Mouse (Mus musculus) adipocyte (in vitro differentiated cells): ENCODE data around the gene Cdiptos.

Experiments
- DNase-seq: peaks from one replicate; pipeline ENCODE4 v3.0.0-alpha.2; 2016; ENCODE audit warnings: low spot score

Cdiptos gene

DNA sequence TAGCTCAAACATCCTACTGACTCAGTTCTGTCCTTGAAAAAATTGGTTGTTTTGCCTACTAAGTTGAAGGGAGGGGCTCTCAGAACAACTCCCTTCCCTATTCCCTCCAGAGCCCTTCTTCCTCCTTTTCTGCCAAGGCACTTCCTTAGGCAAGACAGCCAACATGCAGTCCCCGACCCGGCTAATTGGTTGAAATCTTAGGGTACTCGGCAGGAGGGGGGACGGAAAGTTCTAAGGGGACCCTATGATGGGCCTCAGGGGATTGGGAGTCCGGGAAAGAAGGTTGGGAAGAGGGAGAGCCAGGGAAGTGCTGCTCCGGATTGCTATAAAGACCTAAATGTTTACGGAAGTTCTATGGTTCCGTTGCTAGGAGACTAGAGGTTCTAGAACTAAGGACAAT, 405 bp downstream of the Cdiptos start:
- no peak for DNase-seq

DNA sequence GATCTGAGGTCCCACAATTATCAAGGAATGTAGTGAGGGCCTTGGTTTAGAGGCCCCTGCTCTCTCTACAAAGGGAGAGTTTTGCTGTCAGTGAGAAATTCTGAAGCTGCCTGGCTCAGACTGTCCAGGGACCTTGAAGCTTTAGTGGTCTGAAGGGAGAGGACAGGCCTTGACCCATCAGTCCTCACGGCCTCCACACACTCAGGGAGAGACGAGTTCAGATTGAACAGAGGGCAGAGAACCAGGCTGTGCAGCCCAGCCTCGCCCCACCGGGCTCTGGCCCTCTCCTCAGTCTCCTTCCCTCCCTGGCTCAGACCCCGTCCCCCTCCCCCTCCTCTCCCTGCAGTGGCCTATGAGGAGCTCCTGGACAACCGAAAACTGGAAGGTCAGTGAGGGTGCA, 8.5 kb downstream of the Cdiptos start:
- DNase-seq = no peak

DNA sequence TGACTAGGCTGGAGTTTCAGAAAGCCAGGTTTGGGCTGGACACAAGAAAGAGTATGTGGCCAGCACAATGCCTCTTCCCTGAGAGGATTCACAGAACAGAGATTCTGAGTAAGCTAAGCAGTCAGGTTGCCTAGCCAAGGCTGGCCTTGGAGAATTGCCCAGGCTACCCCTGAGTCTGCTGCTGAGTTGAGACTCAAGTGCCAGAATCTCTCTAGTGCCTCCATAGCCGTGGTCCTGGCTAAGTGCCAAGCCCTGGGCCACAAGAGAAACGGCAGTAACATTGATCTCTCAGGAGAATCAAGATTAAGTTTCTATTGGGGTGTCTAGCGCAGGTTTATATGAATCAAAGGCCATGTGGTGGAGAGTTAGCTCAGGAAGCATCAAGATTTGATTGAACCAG, 10.3 kb downstream of the Cdiptos start:
- no peak for DNase-seq

DNA sequence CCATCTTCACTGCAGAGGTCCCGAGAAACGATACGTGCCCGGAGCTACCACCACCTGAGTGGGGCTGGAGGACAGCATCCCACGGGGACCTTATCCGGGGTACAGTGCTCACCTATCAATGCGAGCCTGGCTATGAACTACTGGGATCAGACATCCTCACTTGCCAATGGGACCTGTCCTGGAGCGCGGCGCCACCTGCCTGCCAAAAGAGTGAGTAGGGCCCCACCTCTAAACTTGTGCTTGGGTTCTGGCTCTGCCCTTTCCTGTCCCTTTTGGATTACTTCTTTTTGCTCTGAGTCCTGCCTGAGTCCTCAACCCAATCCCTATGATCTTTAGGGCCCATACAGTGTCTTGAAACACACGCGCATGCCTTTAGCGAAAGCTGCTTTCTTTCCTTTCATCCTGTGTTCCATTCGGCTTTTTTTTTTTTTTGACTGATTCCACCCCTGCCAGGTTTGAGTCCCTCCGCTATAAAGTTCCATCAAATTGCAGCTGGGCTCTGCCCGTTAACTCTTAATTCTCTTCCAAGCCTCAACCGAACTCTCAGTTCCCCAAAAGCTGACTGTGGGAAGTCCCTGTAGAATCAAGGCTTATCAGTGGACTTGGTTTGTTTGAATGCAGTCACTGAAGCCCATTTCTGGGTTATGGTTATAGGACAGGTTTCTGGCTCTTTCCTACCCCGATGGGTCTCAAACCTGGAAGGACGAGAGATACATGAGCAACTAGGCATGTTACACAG, 12.2 kb downstream of the Cdiptos start:
- peak; percentile 35 for DNase-seq

DNA sequence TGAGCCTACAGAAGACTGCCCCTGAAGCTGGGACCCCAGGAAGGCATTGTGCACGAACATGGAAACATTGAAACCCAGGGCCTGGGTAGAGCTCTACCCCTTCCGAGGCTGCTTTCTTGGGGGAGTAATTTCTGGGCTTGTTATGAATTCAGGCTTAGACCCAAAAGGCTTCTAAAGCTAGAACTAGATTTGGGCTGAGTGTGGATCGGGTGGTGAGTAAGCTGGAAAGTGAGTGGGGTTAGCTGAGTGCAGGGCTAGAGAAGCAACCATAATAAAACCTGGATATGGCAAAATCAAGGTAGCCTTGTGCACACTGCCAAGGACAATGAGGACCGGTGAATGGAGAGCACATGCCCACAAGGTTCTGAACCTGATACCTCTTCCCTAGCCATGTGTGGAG, 13.9 kb downstream of the Cdiptos start:
- DNase-seq = no peak

DNA sequence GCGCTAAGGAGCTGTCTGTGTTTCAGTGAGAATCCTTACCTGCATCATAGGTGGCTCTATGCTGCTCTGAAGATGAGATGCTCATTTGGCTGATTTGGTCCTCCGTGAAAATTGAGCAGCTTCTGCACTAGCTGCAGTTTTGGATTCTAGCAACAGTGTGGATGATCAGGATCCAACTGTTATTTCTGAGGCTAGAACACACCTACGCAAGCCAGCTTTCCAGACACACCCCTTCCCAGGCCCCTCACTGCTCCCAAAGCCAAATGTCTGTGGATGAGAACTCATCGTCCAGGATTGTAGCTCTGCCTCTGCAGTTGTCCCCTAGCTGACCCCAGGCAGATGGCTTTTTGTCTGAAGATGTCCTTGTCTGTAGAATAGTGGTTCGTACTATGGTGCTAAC, 14.8 kb downstream of the Cdiptos start:
- no peak for DNase-seq

DNA sequence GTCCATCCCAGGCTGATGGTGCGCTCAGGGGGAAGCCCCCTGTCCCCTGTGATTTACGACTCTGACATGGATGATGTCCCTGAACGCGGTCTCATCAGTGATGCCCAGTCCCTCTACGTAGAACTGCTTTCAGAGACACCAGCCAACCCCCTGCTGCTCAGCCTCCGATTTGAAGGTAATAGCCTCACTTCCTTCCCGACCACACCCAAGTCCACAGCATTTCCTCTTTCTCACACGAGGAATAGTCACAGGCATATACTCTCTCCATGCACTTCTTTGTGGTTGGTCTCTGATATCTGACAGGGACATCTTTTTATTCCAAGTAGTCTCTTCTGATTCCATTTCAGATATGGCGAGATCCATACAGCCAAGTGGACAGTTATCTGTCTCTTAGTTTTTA, 16.1 kb downstream of the Cdiptos start:
- DNase-seq = no peak

DNA sequence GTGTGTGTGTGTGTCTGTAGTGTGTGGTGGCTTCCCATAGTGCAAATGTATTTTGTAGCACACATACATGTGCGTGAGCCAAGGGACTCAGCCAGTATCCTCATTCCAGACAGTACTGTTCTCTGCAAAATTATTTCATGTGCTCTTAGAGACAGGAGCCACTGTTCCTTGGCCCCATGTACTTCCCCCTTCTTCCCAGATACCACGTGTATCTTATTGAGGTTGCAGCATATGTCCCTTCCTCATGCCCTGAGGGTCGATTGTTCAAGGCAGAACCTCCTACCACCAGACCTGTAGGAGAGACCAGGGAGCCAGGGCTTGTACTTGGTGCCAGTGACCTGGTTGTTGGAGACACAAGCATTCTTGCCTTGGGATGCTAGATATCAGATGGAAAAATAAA, 20.8 kb downstream of the Cdiptos start:
- DNase-seq = no peak

DNA sequence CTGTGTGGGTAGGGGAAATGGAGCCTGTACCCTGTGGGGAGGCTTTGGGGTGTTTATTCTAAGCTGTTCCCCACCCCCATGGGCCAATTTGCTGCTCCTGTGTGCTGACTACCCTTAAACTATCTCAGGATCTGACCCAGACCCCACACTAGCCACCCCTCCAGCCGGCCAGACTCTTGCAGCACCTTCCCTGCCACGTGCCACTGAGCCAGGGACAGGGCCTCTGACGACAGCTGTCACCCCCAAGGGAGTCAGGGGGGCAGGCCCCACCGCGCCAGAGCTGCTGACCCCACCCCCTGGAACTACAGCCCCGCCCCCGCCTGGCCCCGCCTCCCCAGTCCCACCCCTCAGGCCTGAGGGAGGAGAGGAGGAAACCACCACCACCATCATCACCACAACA, 23.3 kb downstream of the Cdiptos start:
- no peak for DNase-seq

DNA sequence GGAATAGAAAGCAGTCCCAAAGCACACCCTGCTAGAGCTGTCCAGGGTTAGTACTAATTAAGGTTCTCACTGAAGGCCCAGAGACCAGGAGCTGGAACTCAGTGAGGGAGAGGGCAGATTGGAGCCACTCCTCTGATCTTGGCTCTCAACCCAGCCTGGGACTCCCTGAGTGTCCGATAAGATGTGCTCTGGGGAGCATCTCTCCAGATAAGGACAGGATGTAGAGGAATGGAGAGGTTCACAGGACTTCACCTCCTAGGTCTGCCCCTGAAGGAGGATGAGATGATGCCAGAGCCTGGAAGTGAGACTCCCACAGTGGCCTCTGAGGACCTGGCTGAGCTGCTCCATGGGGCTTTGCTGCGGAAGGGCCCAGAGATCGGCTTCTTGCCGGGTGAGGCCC, 24.2 kb downstream of the Cdiptos start:
- no peak for DNase-seq

DNA sequence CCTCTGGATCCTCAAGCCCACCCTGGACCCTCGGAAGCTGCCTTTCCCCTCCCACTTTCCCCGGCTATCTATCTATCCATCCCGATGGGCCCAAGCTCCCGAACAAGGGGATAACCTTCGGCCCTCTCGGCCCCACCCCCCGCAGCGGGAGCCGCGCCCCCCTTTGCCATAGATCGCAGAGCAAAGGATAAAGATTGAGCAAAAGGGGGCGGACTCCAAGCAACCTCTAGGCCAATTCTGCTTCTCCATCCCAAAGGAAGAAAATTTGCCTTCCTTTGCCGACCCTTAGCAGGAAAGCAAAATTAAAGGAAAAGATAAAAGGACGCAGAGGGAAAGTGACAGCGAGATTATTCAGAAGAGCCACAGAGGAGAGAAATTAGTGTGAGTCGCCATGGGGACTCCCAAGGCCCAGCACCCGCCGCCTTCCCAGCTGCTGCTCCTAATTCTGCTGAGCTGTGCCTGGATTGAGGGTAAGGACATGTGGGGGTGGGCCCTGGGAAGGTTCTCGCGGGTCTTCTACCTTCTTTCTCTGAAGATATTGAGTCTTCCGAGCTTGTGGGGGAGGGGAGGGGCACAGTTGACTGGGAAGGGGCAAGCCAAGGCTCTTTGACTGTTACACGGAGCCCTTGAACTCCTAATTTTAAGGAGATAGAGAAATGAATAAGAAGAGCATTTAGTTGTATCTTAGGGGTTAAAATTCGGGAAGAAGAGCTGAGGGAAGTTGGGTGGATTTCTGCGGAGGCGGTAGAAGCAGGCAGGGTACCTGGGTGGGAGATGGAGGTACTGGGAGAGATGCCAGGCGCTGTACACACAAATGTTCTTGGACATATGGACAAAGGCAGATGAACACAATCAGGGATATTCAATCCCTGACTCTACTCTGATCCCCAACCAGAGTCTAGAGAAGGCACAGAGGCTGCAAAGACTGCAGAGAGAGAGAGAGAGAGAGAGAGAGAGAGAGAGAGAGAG, 25.0 kb downstream of the Cdiptos start:
- DNase-seq = no peak

DNA sequence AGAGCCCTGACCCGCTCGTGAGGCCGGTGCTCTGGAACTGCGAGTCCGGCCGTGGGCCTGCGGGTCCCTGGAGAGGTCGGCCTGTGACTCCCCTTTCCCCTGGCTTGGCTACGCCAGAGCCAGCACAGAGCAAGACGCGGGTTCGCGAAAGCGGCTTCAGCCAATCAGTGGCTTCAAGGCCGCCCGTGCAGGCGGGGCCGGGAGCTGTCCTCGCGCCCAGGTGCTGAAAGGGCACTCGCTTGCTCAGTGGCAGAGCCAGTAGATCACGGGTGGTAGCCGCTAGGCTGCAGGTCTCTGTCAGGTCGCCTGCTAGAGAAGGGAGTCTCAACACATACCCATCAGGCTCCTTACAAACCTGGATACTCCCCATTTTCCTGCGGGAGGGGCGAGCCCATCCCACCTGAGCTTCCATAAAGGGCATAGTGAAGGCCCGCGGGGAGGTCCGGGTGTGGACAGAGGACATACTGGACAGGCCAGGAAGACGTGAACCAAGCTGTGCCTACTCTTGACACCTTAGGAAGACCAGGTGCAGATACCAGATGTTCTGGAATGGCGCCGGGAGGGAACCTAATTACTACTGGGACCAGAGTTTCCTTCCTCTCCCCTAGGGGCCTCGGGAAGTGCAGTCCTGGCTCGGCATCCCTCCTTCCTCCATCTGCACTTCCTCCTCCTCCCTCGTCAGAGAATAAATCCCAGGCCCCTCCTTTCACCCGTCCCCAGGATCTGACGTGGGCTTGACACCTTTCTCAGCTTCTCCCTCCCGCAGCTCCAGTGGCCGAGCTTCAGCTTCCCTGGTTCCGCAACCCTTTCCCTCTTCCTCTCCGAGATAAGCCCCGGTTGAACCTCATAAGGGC, 25.9 kb downstream of the Cdiptos start, which contains the start of gene Sez6l2:
TSS of gene Sez6l2 (plus strand) at position 771 of the 854 bp plus-strand sequence.
- peak; percentile 68 for DNase-seq

DNA sequence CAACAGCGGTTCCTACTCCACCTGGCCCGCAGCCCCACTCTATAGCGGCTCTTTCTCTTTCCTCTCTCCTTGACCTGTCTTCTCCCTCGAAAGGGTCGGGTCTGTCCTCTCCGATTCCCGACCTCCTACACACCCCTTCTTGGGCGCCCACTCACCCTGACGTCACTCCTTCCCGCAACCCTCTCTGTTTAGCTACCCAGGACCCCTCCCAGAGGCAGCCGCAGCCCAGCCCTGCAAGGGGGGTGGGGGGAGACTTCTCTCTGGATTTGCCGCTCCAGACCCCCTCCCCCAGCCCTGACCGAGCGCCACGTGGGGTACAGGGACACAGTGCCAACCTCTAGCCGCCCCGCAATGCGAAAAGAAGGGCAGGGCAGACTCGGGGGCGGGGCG, 26.5 kb downstream of the Cdiptos start, which contains the start of gene Asphd1:
TSS of gene Asphd1 (minus strand) at position 180 of the 390 bp plus-strand sequence.
- DNase-seq = no peak

DNA sequence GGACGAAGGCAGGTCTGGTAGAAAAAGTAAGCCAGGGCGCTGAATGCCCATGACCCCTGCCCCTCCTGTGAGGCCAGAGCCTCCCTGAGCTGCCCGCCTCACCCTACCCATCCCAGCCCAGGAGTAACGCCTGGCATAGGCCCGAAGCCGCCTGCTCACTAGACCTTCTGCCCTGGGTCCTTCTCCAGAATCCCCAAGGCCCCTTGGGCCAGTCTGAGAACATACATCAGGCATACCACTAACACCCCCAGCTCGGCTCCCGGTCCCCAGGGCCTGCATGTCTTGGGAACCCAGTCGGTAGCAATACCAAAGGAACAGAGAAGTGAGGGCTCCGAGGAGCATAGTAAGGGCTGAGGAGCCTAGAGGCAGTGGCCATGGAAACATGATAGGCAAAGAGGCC, 27.3 kb downstream of the Cdiptos start:
- DNase-seq = no peak

DNA sequence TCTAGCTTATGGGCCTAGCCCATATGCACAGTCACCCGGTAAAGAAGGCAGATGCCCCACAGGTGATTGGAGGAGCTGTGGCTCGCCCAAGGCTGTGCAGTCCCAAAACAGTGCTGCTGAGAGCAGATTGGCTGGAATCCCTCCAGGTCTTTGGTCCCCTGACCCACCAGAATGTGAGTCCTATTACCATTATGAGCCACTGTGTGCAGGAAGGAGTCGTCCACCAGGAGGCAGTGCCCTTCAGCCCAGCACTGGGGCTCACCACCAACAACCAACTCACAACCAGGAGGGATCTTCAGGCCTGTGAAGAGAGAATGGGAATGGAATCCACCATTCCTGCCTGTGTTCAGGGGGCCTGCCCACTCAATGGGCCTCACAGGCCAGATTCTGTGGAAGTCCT, 29.4 kb downstream of the Cdiptos start:
- peak; percentile 41 for DNase-seq

DNA sequence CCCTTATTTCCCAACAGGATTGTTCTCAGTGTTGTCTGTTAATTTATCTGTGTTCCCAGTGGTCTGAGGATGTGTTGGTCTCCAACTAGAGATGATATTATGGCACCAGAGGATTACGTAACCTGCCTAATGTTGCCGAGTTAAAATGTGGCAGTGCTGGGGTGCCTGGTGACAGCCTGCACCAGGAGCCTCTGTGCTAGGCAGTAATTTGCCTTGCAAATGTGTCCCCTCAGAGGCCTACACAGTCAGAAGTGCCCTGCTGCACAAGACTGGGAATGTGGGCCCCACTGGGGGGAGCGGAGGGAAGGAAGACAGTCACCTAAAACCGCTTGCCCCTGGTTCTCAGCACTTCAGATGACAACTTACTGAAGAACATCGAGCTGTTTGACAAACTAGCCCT, 34.1 kb downstream of the Cdiptos start:
- no peak for DNase-seq

DNA sequence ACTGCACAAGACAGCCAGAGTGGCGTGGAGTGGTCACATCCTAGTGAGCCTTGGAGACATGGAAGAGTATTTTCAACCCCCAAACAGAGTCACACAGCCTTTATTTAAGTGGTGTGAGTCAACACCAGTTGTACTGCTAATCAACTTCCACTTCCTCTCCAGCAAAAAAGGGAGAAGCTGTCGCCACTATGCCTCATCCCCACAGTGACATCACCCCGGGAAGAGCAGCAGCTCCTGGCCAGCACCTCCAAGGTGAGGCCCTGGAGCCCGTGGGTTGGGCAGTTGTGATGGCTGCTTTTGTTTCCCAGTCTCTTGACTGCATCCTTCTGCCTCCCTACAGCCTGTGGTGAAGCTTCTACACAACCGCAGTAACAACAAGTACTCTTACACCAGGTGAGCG, 34.7 kb downstream of the Cdiptos start:
- no peak for DNase-seq

DNA sequence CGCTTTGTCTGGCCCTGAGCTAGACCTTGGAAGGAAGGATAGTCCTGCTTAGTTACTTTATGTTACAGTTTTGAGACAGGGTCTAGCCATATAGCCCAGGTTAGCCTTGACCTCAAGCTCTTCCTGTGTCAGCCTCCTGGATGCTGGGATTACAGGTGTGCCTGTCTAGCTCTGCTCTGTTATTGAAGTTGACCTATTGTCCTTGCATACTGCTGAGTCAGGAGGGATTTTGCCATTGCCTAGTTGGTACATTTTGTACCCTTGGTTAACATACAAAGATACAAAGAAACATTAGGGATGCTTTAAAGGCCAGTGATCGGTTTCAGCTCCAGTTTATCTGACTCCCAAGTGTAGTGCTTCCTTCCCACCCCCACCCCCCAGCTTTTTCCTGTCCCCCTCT, 43.2 kb downstream of the Cdiptos start:
- DNase-seq = no peak

DNA sequence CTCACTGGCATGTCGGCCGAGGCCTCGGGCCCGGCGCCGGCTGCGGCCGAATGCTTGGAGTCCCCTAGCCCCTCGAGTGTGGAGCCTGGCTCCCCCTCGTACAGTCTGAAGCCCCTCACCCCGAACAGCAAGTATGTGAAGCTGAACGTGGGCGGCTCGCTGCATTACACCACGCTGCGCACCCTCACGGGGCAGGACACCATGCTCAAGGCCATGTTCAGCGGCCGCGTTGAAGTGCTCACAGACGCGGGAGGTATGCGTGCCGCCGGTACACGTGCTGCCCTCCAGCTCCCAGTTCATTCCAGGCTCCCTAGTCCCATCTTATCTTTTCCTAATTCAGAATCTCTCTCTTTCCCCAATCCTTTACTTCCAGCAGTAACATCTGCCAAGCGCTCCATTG, 46.9 kb downstream of the Cdiptos start:
- no peak for DNase-seq

DNA sequence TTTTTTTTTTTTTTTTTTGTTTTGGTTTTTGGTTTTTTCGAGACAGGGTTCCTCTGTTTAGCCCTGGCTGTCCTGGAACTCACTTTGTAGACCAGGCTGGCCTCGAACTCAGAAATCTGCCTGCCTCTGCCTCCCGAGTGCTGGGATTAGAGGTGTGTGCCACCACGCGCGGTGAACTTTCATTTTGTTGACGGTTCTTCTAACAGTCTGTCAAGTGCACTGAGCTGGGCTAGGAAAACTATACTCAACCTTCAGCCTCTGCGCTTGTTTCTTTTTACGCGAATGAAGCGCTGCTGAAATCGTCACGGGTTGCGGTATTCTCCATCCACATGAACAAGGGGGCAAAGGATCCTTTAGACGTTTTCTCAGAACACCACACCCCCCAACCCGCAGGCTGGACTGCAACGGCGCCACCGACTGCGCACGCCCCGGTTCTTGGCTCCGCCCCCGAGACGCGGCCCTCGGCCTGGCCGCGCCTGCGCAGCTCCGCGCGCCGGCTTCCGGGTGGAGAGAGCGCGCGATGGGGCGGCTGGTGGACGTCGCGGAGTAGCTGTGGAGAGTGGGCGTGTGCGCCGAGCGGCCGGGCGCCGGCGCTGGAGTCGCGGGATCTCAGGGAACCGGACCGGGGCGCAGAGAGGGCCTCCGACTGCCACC, 47.4 kb downstream of the Cdiptos start, which contains the start of gene Kctd13:
TSS of gene Kctd13 (plus strand) at position 496 of the 654 bp plus-strand sequence.
- peak; percentile 80 for DNase-seq

DNA sequence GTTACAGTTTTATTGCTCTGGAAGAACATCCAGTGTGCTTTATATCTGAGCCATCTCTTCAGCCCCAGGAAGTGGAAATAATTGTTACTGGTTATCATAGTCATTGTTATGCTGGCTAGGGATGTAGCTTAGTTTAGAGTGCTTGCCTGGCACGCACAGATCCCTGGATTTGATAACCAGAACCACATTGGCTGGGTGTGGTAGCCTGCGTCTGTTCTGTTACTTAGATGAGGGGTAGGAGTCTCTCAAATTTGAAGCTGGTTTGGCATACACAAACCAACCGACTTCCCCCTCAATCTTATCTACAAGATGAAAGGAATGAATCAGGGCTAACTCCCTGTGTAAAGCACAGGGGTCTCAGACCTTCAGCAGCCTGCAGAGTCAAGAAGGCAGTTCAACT, 49.6 kb downstream of the Cdiptos start:
- DNase-seq = no peak

DNA sequence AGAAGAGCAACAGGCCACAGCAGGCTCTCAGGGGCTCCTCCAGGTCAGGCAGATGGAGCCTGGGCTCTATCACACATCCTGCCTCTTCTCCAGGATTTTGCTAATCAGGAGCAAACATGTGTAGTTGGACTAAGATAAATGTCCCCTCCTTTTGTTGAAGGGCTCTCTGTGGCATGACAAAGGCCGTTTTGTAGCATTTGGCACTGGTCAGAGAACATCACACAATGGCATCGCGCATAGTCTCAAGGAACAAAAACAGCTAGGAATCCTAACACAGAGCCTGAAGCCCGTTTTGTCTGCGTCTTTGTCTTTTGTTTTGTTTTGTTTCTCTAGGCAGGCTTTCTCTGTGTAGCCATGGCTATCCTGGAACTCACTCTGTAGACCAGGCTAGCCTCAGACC, 51.9 kb downstream of the Cdiptos start:
- DNase-seq = no peak
